Mouse (Mus musculus): ENCODE results near the gene Sema4c. TPM values are rescaled to one million over a fixed set of nuclear protein-coding genes. Genes with fewer than 3 reads are reported as not detected.

Gene Sema4c
- polyA plus RNA-seq, 1 experiment: 14.6 TPM

GRCm38 (mm10) chr1:36547981-36548598 lies 10.1 kb downstream of the Sema4c start:
- H3K36me3 ChIP-seq (ENCODE audit: control insufficient read depth, insufficient read depth, low read length): peaks cover 5% of the 10 kb centered on the region
- H3K27ac ChIP-seq (ENCODE audit: control insufficient read depth, insufficient read depth, low read depth, low read length): peak overlapping the region; percentile 9; the same call in 1 of the 2 replicates
- no peak overlapping the region for H3K4me3 ChIP-seq (ENCODE audit: control insufficient read depth, low read depth, low read length)
- H3K27me3 ChIP-seq (ENCODE audit: control insufficient read depth, insufficient read depth, low read length): no peaks in the 10 kb centered on the region
- TF ChIP-seq POLR2A (IDR thresholded peaks at IDR 0.05; ENCODE audit: control insufficient read depth, low read depth, low read length): no peak
- no peak for TF ChIP-seq CTCF (IDR thresholded peaks at IDR 0.05; ENCODE audit: control insufficient read depth, insufficient read depth, insufficient replicate concordance, low read depth, low read length)
- H3K4me1 ChIP-seq (ENCODE audit: control insufficient read depth, insufficient read depth, low read length): peaks cover 15% of the 10 kb centered on the region

GRCm38 (mm10) chr1:36546888-36547471 lies 11.2 kb downstream of the Sema4c start, which contains the start of gene Ankrd39:
TSS of gene Ankrd39 (minus strand) at chr1:36547445.
- Histone ChIP-seq H3K36me3 (ENCODE audit: control insufficient read depth, insufficient read depth, low read length) (peaks cover 2% of the 10 kb centered on the region), H3K27ac (ENCODE audit: control insufficient read depth, insufficient read depth, low read depth, low read length) (peak within 1 kb of the TSS; percentile 96), H3K4me3 (ENCODE audit: control insufficient read depth, low read depth, low read length) (peak within 1 kb of the TSS; percentile 96), H3K4me1 (ENCODE audit: control insufficient read depth, insufficient read depth, low read length) (peaks cover 15% of the 10 kb centered on the region), H3K27me3 (ENCODE audit: control insufficient read depth, insufficient read depth, low read length) (no peaks in the 10 kb centered on the region)
- TF ChIP-seq CTCF (IDR thresholded peaks at IDR 0.05; ENCODE audit: control insufficient read depth, insufficient read depth, insufficient replicate concordance, low read depth, low read length): peak; percentile 93
- peak; percentile 90 for TF ChIP-seq POLR2A (IDR thresholded peaks at IDR 0.05; ENCODE audit: control insufficient read depth, low read depth, low read length)

GRCm38 (mm10) chr1:36545845-36546600 lies 12.1 kb downstream of the Sema4c start:
- Histone ChIP-seq H3K4me3 (ENCODE audit: control insufficient read depth, low read depth, low read length) (peak overlapping the region; percentile 96), H3K36me3 (ENCODE audit: control insufficient read depth, insufficient read depth, low read length) (peaks cover 2% of the 10 kb centered on the region), H3K27me3 (ENCODE audit: control insufficient read depth, insufficient read depth, low read length) (no peaks in the 10 kb centered on the region), H3K4me1 (ENCODE audit: control insufficient read depth, insufficient read depth, low read length) (peaks cover 15% of the 10 kb centered on the region), H3K27ac (ENCODE audit: control insufficient read depth, insufficient read depth, low read depth, low read length) (no peak overlapping the region)
- TF ChIP-seq CTCF (IDR thresholded peaks at IDR 0.05; ENCODE audit: control insufficient read depth, insufficient read depth, insufficient replicate concordance, low read depth, low read length) (no peak), POLR2A (IDR thresholded peaks at IDR 0.05; ENCODE audit: control insufficient read depth, low read depth, low read length) (no peak)

GRCm38 (mm10) chr1:36545382-36545781 lies 12.8 kb downstream of the Sema4c start:
- H3K4me1 ChIP-seq (ENCODE audit: control insufficient read depth, insufficient read depth, low read length): peaks cover 19% of the 10 kb centered on the region
- H3K4me3 ChIP-seq (ENCODE audit: control insufficient read depth, low read depth, low read length): no peak overlapping the region
- no peak overlapping the region for H3K27ac ChIP-seq (ENCODE audit: control insufficient read depth, insufficient read depth, low read depth, low read length)
- TF ChIP-seq CTCF (IDR thresholded peaks at IDR 0.05; ENCODE audit: control insufficient read depth, insufficient read depth, insufficient replicate concordance, low read depth, low read length): no peak
- TF ChIP-seq POLR2A (IDR thresholded peaks at IDR 0.05; ENCODE audit: control insufficient read depth, low read depth, low read length): no peak
- H3K36me3 ChIP-seq (ENCODE audit: control insufficient read depth, insufficient read depth, low read length): no peaks in the 10 kb centered on the region; the same call in none of the 2 replicates
- no peaks in the 10 kb centered on the region for H3K27me3 ChIP-seq (ENCODE audit: control insufficient read depth, insufficient read depth, low read length)

GRCm38 (mm10) chr1:36542925-36543324 lies 15.2 kb downstream of the Sema4c start:
- no peaks in the 10 kb centered on the region for H3K27me3 ChIP-seq (ENCODE audit: control insufficient read depth, insufficient read depth, low read length)
- H3K36me3 ChIP-seq (ENCODE audit: control insufficient read depth, insufficient read depth, low read length): no peaks in the 10 kb centered on the region; the same call in 1 of the 2 replicates
- TF ChIP-seq CTCF (IDR thresholded peaks at IDR 0.05; ENCODE audit: control insufficient read depth, insufficient read depth, insufficient replicate concordance, low read depth, low read length): no peak
- no peak overlapping the region for H3K4me3 ChIP-seq (ENCODE audit: control insufficient read depth, low read depth, low read length)
- peaks cover 21% of the 10 kb centered on the region for H3K4me1 ChIP-seq (ENCODE audit: control insufficient read depth, insufficient read depth, low read length)
- H3K27ac ChIP-seq (ENCODE audit: control insufficient read depth, insufficient read depth, low read depth, low read length): no peak overlapping the region

GRCm38 (mm10) chr1:36541844-36542243 lies 16.3 kb downstream of the Sema4c start:
- Histone ChIP-seq H3K36me3 (ENCODE audit: control insufficient read depth, insufficient read depth, low read length) (no peaks in the 10 kb centered on the region; the same call in 1 of the 2 replicates), H3K27ac (ENCODE audit: control insufficient read depth, insufficient read depth, low read depth, low read length) (no peak overlapping the region), H3K27me3 (ENCODE audit: control insufficient read depth, insufficient read depth, low read length) (no peaks in the 10 kb centered on the region), H3K4me3 (ENCODE audit: control insufficient read depth, low read depth, low read length) (no peak overlapping the region), H3K4me1 (ENCODE audit: control insufficient read depth, insufficient read depth, low read length) (peaks cover 13% of the 10 kb centered on the region)
- no peak for TF ChIP-seq POLR2A (IDR thresholded peaks at IDR 0.05; ENCODE audit: control insufficient read depth, low read depth, low read length)
- no peak for TF ChIP-seq CTCF (IDR thresholded peaks at IDR 0.05; ENCODE audit: control insufficient read depth, insufficient read depth, insufficient replicate concordance, low read depth, low read length)

GRCm38 (mm10) chr1:36540807-36541206 lies 17.3 kb downstream of the Sema4c start:
- Histone ChIP-seq H3K27ac (ENCODE audit: control insufficient read depth, insufficient read depth, low read depth, low read length) (no peak overlapping the region), H3K36me3 (ENCODE audit: control insufficient read depth, insufficient read depth, low read length) (no peaks in the 10 kb centered on the region; the same call in 1 of the 2 replicates), H3K4me3 (ENCODE audit: control insufficient read depth, low read depth, low read length) (peak overlapping the region; percentile 45), H3K4me1 (ENCODE audit: control insufficient read depth, insufficient read depth, low read length) (peaks cover 8% of the 10 kb centered on the region), H3K27me3 (ENCODE audit: control insufficient read depth, insufficient read depth, low read length) (no peaks in the 10 kb centered on the region)
- TF ChIP-seq CTCF (IDR thresholded peaks at IDR 0.05; ENCODE audit: control insufficient read depth, insufficient read depth, insufficient replicate concordance, low read depth, low read length): no peak
- no peak for TF ChIP-seq POLR2A (IDR thresholded peaks at IDR 0.05; ENCODE audit: control insufficient read depth, low read depth, low read length)

All from testis, adult 2 months (tissue).